Mouse (Mus musculus) lung, embryonic 14.5 days (tissue): ENCODE results near the gene Bpgm. TPM values are rescaled to one million over a fixed set of nuclear protein-coding genes. Genes with fewer than 3 reads are reported as not detected.

ENCODE experiments used
- ATAC-seq: fragments of 200-750 bp; cut with Nextera tagmentation; 2 replicates; pipeline ENCODE4 v1.8.0; 2017; ENCODE audit warnings: mild to moderate bottlenecking, moderate TSS enrichment, moderate library complexity; ENCODE audit not compliant: insufficient read depth
- DNase-seq: peaks from one replicate; pipeline ENCODE4 v3.0.0-alpha.2; 2015
- H3K27ac ChIP-seq: fragments of 300-500 bp; sonication (generic); 2 replicates; pipeline ENCODE4 v1.5.1; 2014; ENCODE audit warnings: low read depth, mild to moderate bottlenecking, moderate library complexity
- H3K27me3 ChIP-seq: fragments of 300-500 bp; sonication (generic); 2 replicates; pipeline ENCODE4 v1.6.1; 2014; ENCODE audit warnings: low read length, control low read depth; ENCODE audit not compliant: insufficient read depth
- H3K36me3 ChIP-seq: fragments of 300-500 bp; sonication (generic); 2 replicates; pipeline ENCODE4 v1.6.1; 2014; ENCODE audit warnings: control low read depth; ENCODE audit not compliant: insufficient read depth
- H3K4me1 ChIP-seq: fragments of 300-500 bp; sonication (generic); 2 replicates; pipeline ENCODE4 v1.6.1; 2014; ENCODE audit warnings: antibody characterized with exemption, control low read depth; ENCODE audit not compliant: insufficient read depth
- H3K4me2 ChIP-seq: fragments of 300-500 bp; sonication (generic); 2 replicates; pipeline ENCODE4 v1.6.1; 2014; ENCODE audit warnings: mild to moderate bottlenecking
- H3K4me3 ChIP-seq: fragments of 300-500 bp; sonication (generic); 2 replicates; pipeline ENCODE4 v1.5.1; 2014; ENCODE audit warnings: low read depth, low read length
- H3K9ac ChIP-seq: fragments of 300-500 bp; sonication (generic); 2 replicates; pipeline ENCODE4 v1.6.1; 2014
- H3K9me3 ChIP-seq: fragments of 300-500 bp; sonication (generic); 2 replicates; pipeline ENCODE4 v1.6.1; 2016; ENCODE audit warnings: low read depth, low read length, control low read depth
- CTCF ChIP-seq: IDR thresholded peaks from 2 replicates; pipeline ENCODE4 v1.5.1; 2016; ENCODE audit warnings: antibody characterized with exemption, low read depth
- WGBS: fragments of 180-500 bp; shearing (Covaris S2); extraction: QIAGEN DNeasy Blood & Tissue Kit; methylation state at CpG from one replicate; pipeline ENCODE4 v1.1.7; 2014; 5-methylcytosine and 5-hydroxymethylcytosine counted together
- polyA plus RNA-seq: library from polyadenylated mRNA; unstranded; fragments of >200 nt; fragmentation: Nextera tagmentation; extraction: Ambion mirVana; gene quantifications from 2 replicates; pipeline ENCODE4 v1.2.1, GENCODE M21; 2014

Bpgm gene
- polyA plus RNA-seq, 1 experiment from 2014 or later, result 52.6 TPM

GRCm38 (mm10) chr6:34554291-34554997 is 78.4 kb downstream of the Bpgm start:
- Histone ChIP-seq H3K36me3 (no peaks in the 10 kb centered on the region), H3K9me3 (0 out of 2 replicates have a peak, but pooled peaks cover 2% of the 10 kb centered on the region), H3K4me2 (no peak overlapping the region), H3K4me3 (no peak overlapping the region), H3K27ac (no peak overlapping the region), H3K9ac (no peak overlapping the region), H3K4me1 (peaks cover 4% of the 10 kb centered on the region; the same call in 1 of the 2 replicates), H3K27me3 (no peaks in the 10 kb centered on the region)
- TF ChIP-seq CTCF, result no peak
- WGBS, result 54% methylated on average over 9 of the region's 9 CpGs
- no peak for DNase-seq
- no peak for ATAC-seq

Other genes starting within 250 kb of the Bpgm start
- gene Akr1b3, start 158.7 kb upstream of the Bpgm start, polyA plus RNA-seq, result 165 and 170 TPM in 2 replicates
- 12.4 and 14.0 TPM in 2 replicates for gene Akr1b8, start 122.1 kb upstream of the Bpgm start, polyA plus RNA-seq
- 22.3 and 26.8 TPM in 2 replicates for gene Akr1b10, start 92.0 kb upstream of the Bpgm start, polyA plus RNA-seq
- 0.15 TPM in 1 of 2 replicates, not detected in the other for gene Akr1b7, start 63.9 kb upstream of the Bpgm start, polyA plus RNA-seq
- gene Cald1, start 122.3 kb downstream of the Bpgm start, polyA plus RNA-seq, result 283 and 297 TPM in 2 replicates